ENCODE assay signal across 19 mouse cellular contexts in genomic region chr10:42936205-42936604, GRCm38 (mm10).
"Had no signal": no experiment of that assay in that cellular context is flagged by ENCODE, and none has a peak within 500 bp of the region (broad histone marks: within the 10 kb centered on the region; RNA-seq: fewer than 3 reads in every experiment).

No protein-coding gene starts in this region.

- H3K4me3 ChIP-seq: kidney, embryonic 15.5 days; limb, embryonic 10.5 days; liver, embryonic 15.5 days; lung, embryonic 15.5 days; megakaryocyte, embryonic 14.5 days; midbrain, embryonic 15.5 days; neural tube, embryonic 13.5 days; stomach, embryonic 15.5 days had no signal

- H3K36me3 ChIP-seq: kidney, embryonic 15.5 days; limb, embryonic 10.5 days; liver, embryonic 15.5 days; lung, embryonic 15.5 days; midbrain, embryonic 15.5 days; neural tube, embryonic 13.5 days; stomach, embryonic 15.5 days had no signal

- ATAC-seq: midbrain, embryonic 15.5 days had no signal

- H3K27ac ChIP-seq: kidney, embryonic 15.5 days; limb, embryonic 10.5 days; liver, embryonic 15.5 days; lung, embryonic 15.5 days; midbrain, embryonic 15.5 days; neural tube, embryonic 13.5 days; stomach, embryonic 15.5 days had no signal

- H3K9ac ChIP-seq: kidney, embryonic 15.5 days; liver, embryonic 15.5 days; lung, embryonic 15.5 days; midbrain, embryonic 15.5 days; neural tube, embryonic 13.5 days; stomach, embryonic 15.5 days had no signal

- H3K4me2 ChIP-seq: kidney, embryonic 15.5 days; liver, embryonic 11.5 days; liver, embryonic 15.5 days; lung, embryonic 15.5 days; midbrain, embryonic 11.5 days; midbrain, embryonic 15.5 days; neural tube, embryonic 13.5 days; stomach, embryonic 15.5 days had no signal

- H3K27me3 ChIP-seq: liver, embryonic 15.5 days; lung, embryonic 15.5 days; midbrain, embryonic 15.5 days; neural tube, embryonic 13.5 days; stomach, embryonic 15.5 days had no signal

- DNase-seq: kidney, adult 2 months; kidney, postnatal 36 days; layer of hippocampus, adult 9-11 months; lung, postnatal 36 days; retina, postnatal 1 day; right cerebral cortex, postnatal 4 days; spleen, adult 18-20 months; thymus, adult 2 months; thymus, postnatal 25 days had no signal

- H3K9me3 ChIP-seq: kidney, embryonic 15.5 days; limb, embryonic 10.5 days; liver, embryonic 15.5 days; lung, embryonic 15.5 days; megakaryocyte, embryonic 14.5 days; midbrain, embryonic 15.5 days; neural tube, embryonic 13.5 days; stomach, embryonic 15.5 days had no signal
